Mouse (Mus musculus) MEL (cell line): ENCODE measurements around the gene Nthl1.

Experiments used
- CTCF ChIP-seq, 3 experiments: IDR thresholded peaks in 2 of 3; conservative IDR thresholded peaks in 1 of 3; 2 replicates each; pipeline ENCODE4 v1.5.1; 2011 to 2012; ENCODE audit warnings: low read length in 3 of 3, low read depth in 2 of 3, mild to moderate bottlenecking in 2 of 3, improper control_type of control experiment in 1 of 3, inconsistent platforms in 1 of 3, mixed read lengths in 1 of 3, moderate library complexity in 1 of 3; ENCODE audit not compliant: control insufficient read depth in 1 of 3, insufficient read depth in 1 of 3, poor library complexity in 1 of 3, severe bottlenecking in 1 of 3
- JUND ChIP-seq: IDR thresholded peaks from 2 replicates; pipeline ENCODE4 v1.6.1; 2011; ENCODE audit warnings: low read depth, mild to moderate bottlenecking, improper control_type of control experiment, low read length

- TF ChIP-seq JUND (no peak), CTCF (IDR thresholded peaks at IDR 0.05 in 2 of 3, conservative IDR thresholded peaks at IDR 0.05 in 1 of 3; ENCODE audit: control insufficient read depth in 1 of 3, insufficient read depth in 1 of 3, low read depth in 2 of 3, low read length in 3 of 3, poor library complexity in 1 of 3, severe bottlenecking in 1 of 3) (no peak)
These were observed 34.5 kb upstream of the Nthl1 start for GRCm38 (mm10) chr17:24597989-24598388.
